Mouse (Mus musculus) brain, embryonic 14.5 days (tissue): ENCODE measurements at regions not wholly inside any gene's neighbourhood (a gene's known extent, or its start where the extent isn't known, plus 50 kb on each side); places are given as distances from the start of the nearest gene placed in this dataset.

Experiments used
- CTCF ChIP-seq: fragments of 200-500 bp; IDR thresholded peaks from 2 replicates; pipeline ENCODE4 v1.5.1; 2012; ENCODE audit warnings: inconsistent platforms, mild to moderate bottlenecking, moderate library complexity, borderline replicate concordance; ENCODE audit not compliant: insufficient read depth, insufficient read length; ENCODE audit errors: extremely low read depth
- POLR2A ChIP-seq: fragments of 200-500 bp; IDR thresholded peaks from 2 replicates; pipeline ENCODE4 v1.6.1; 2012; ENCODE audit warnings: mild to moderate bottlenecking, inconsistent platforms, borderline replicate concordance; ENCODE audit not compliant: poor library complexity, insufficient read depth, insufficient read length, severe bottlenecking; ENCODE audit errors: extremely low read depth

DNA sequence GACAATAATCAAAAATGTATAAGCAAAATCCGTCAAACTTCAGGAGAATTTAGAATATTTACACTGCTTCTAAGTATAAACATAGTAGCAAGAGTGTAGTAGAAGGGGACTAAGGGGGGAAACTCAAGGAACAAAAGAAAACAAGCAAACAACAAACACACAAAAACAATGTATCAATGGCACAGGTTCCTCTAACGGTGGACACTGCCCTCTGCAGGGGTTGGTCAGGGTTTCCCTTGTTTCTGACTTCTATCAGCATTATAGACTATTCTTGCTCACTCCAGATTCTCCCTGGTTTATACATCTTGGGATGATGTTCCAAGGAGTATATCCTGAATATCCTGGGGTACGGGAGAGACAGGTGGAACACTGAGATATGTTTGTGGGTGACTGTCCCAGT, 147.3 kb upstream of the Ppp2r3a start:
- TF ChIP-seq CTCF (no peak), POLR2A (no peak)
